Mouse (Mus musculus): ENCODE measurements around the gene 2310030G06Rik. TPM values are rescaled to one million over a fixed set of nuclear protein-coding genes. Genes with fewer than 3 reads are reported as not detected.

Gene 2310030G06Rik
- total RNA-seq, 1 experiment, result 2.2 TPM

DNA sequence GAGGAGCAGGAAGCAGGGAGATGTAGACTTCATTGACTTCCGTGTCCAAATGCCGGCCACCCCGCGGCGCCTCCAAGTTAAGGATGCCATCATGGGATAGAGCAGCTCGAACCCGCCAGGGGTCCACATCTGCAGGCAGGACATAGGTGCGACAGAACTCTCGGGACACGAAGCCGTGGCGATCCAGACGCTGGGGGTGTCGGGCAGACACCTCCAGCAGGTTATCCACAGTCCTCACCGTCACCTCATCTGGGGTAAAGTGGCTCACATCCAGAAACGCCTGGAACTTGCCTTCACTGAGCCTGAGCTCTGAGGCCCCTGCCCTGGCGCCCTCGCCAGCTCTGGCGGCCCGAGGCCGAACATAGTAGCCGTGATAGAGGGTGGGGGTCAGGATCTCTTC is 5.0 kb upstream of the 2310030G06Rik start, which contains the start of gene Cryab:
Gene Cryab, plus strand, starts transcription at position 3 of the 400 bp plus-strand sequence.
- Histone ChIP-seq H3K4me3 (ENCODE audit: insufficient read depth in 1 of 2, low read depth in 1 of 2, low read length in 2 of 2, poor library complexity in 1 of 2, severe bottlenecking in 1 of 2) (peak within 1 kb of the TSS; percentile 16 to 54), H3K9ac (ENCODE audit: insufficient read depth, low read depth, low read length, poor library complexity, severe bottlenecking) (no peak within 1 kb of the TSS), H3K9me3 (ENCODE audit: control insufficient read depth, insufficient read depth, low read depth, low read length) (no peaks in the 10 kb centered on the region), H3K36me3 (ENCODE audit: control insufficient read depth, insufficient read depth, low read length, poor library complexity, severe bottlenecking) (no peaks in the 10 kb centered on the region), H3K27ac (ENCODE audit: insufficient read depth, low read depth, low read length, poor library complexity, severe bottlenecking) (no peak within 1 kb of the TSS), H3K4me1 (ENCODE audit: control insufficient read depth in 2 of 2, insufficient read depth in 2 of 2, low read length in 2 of 2, poor library complexity in 1 of 2) (peaks cover 7 to 12% of the 10 kb centered on the region in 2 experiments; a peak in 3 of 4 replicates)
- in situ Hi-C loops (cut with MboI; ENCODE audit: low sequenced_read_pairs in 2 of 2, unreplicated experiment in 2 of 2), result no loop called here
- TF ChIP-seq ZNF384 (IDR thresholded peaks at IDR 0.05; ENCODE audit: low read depth, low read length), result no peak
- no peak for TF ChIP-seq HCFC1 (IDR thresholded peaks at IDR 0.05; ENCODE audit: borderline replicate concordance, insufficient read depth, low read length)
- no peak for TF ChIP-seq CHD2 (IDR thresholded peaks at IDR 0.05; ENCODE audit: low read depth, low read length)
- TF ChIP-seq ZC3H11A (IDR thresholded peaks at IDR 0.05; ENCODE audit: borderline replicate concordance, low read depth, low read length), result no peak
- no peak for TF ChIP-seq MAFK (IDR thresholded peaks at IDR 0.05; ENCODE audit: insufficient read depth, low read depth, low read length)
- no peak for DNase-seq (ENCODE audit: low read depth, low spot score)

DNA sequence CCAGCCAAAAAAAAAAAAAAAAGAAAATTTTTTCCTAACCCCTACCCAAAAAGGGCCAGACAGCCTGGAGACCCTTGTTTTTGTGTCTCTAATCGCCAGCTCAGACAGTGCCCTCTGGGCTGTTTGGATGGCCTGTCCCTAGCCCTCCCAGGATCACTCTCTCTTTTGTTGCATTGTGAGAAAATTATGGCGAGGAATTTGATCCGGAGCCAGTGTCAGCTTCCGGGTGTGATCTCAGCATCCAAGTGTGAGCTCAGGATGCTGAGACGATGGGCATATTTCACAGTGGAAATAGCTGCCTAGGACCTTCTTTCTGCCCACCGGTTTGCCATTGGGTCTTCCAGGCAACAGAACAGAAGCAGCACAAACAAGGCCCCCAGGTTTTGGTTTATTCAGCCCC is 4.4 kb upstream of the 2310030G06Rik start:
- in situ Hi-C loops (cut with MboI; ENCODE audit: low sequenced_read_pairs in 2 of 2, unreplicated experiment in 2 of 2), result no loop called here
- TF ChIP-seq HCFC1 (IDR thresholded peaks at IDR 0.05; ENCODE audit: borderline replicate concordance, insufficient read depth, low read length) (no peak), MAFK (IDR thresholded peaks at IDR 0.05; ENCODE audit: insufficient read depth, low read depth, low read length) (no peak), CHD2 (IDR thresholded peaks at IDR 0.05; ENCODE audit: low read depth, low read length) (no peak), ZNF384 (IDR thresholded peaks at IDR 0.05; ENCODE audit: low read depth, low read length) (no peak), ZC3H11A (IDR thresholded peaks at IDR 0.05; ENCODE audit: borderline replicate concordance, low read depth, low read length) (no peak)
- Histone ChIP-seq H3K9me3 (ENCODE audit: control insufficient read depth, insufficient read depth, low read depth, low read length) (no peaks in the 10 kb centered on the region), H3K27ac (ENCODE audit: insufficient read depth, low read depth, low read length, poor library complexity, severe bottlenecking) (no peak overlapping the region), H3K4me3 (ENCODE audit: insufficient read depth in 1 of 2, low read depth in 1 of 2, low read length in 2 of 2, poor library complexity in 1 of 2, severe bottlenecking in 1 of 2) (peak overlapping the region in 1 of 2 experiments; percentile 50; a peak in 1 of 4 replicates), H3K36me3 (ENCODE audit: control insufficient read depth, insufficient read depth, low read length, poor library complexity, severe bottlenecking) (no peaks in the 10 kb centered on the region), H3K4me1 (ENCODE audit: control insufficient read depth in 2 of 2, insufficient read depth in 2 of 2, low read length in 2 of 2, poor library complexity in 1 of 2) (peaks cover 7 to 12% of the 10 kb centered on the region in 2 experiments; a peak in 3 of 4 replicates), H3K9ac (ENCODE audit: insufficient read depth, low read depth, low read length, poor library complexity, severe bottlenecking) (no peak overlapping the region)
- DNase-seq (ENCODE audit: low read depth, low spot score), result no peak

DNA sequence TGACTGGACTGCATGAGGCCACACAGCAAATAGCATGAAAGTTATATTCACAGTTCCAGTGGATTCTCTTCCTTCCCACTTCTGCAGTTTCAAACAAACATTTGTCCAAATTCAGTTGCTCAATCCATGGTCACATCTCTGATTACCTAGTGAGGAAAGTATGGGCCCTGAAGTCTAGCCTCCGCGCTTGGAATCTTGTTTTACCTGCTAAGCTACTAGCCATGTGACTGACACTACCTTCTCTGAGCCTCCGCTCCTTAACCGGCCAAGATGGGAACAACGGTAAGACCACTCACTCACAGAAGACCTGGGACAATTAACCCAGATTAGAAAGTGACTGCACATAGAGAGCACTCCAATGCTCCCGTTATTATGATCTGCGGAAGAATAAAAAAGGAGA is 530 bp downstream of the 2310030G06Rik start:
- Histone ChIP-seq H3K4me3 (ENCODE audit: insufficient read depth in 1 of 2, low read depth in 1 of 2, low read length in 2 of 2, poor library complexity in 1 of 2, severe bottlenecking in 1 of 2) (peak overlapping the region; percentile 67 to 69), H3K36me3 (ENCODE audit: control insufficient read depth, insufficient read depth, low read length, poor library complexity, severe bottlenecking) (no peaks in the 10 kb centered on the region), H3K27ac (ENCODE audit: insufficient read depth, low read depth, low read length, poor library complexity, severe bottlenecking) (no peak overlapping the region), H3K4me1 (ENCODE audit: control insufficient read depth in 2 of 2, insufficient read depth in 2 of 2, low read length in 2 of 2, poor library complexity in 1 of 2) (peaks cover 4 to 8% of the 10 kb centered on the region in 2 experiments; a peak in 2 of 4 replicates), H3K9me3 (ENCODE audit: control insufficient read depth, insufficient read depth, low read depth, low read length) (no peaks in the 10 kb centered on the region), H3K9ac (ENCODE audit: insufficient read depth, low read depth, low read length, poor library complexity, severe bottlenecking) (peak overlapping the region; percentile 41; the same call in 1 of the 2 replicates)
- no peak for TF ChIP-seq ZC3H11A (IDR thresholded peaks at IDR 0.05; ENCODE audit: borderline replicate concordance, low read depth, low read length)
- TF ChIP-seq CHD2 (IDR thresholded peaks at IDR 0.05; ENCODE audit: low read depth, low read length), result no peak
- no peak for TF ChIP-seq HCFC1 (IDR thresholded peaks at IDR 0.05; ENCODE audit: borderline replicate concordance, insufficient read depth, low read length)
- TF ChIP-seq MAFK (IDR thresholded peaks at IDR 0.05; ENCODE audit: insufficient read depth, low read depth, low read length), result no peak
- no peak for TF ChIP-seq ZNF384 (IDR thresholded peaks at IDR 0.05; ENCODE audit: low read depth, low read length)
- in situ Hi-C loops (cut with MboI; ENCODE audit: low sequenced_read_pairs in 2 of 2, unreplicated experiment in 2 of 2), result no loop called here
- no peak for DNase-seq (ENCODE audit: low read depth, low spot score)

DNA sequence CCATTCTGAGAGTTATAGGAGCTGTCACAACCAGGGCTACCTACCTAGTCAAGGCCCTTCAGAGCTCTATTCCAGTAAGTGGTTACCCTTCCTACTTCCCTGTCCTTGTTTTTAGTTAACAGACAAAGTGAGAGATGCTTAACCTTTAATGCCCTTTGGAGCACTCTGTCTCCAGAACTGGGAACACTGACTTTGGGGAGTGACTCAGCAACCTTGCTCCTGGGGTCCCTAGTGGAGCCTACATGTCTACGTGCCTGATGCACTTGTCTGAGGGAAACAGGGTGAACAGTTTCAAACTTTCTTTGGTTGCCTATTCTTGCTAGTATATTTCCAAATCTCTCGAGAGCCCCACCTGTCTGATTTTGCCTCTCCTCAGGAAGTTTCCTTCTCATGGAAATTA is 3.6 kb downstream of the 2310030G06Rik start:
- H3K27ac ChIP-seq (ENCODE audit: insufficient read depth, low read depth, low read length, poor library complexity, severe bottlenecking), result no peak overlapping the region
- in situ Hi-C loops (cut with MboI; ENCODE audit: low sequenced_read_pairs in 2 of 2, unreplicated experiment in 2 of 2), result no loop called here
- TF ChIP-seq CHD2 (IDR thresholded peaks at IDR 0.05; ENCODE audit: low read depth, low read length) (no peak), MAFK (IDR thresholded peaks at IDR 0.05; ENCODE audit: insufficient read depth, low read depth, low read length) (peak; percentile 36; the same call in 1 of the 2 replicates)

DNA sequence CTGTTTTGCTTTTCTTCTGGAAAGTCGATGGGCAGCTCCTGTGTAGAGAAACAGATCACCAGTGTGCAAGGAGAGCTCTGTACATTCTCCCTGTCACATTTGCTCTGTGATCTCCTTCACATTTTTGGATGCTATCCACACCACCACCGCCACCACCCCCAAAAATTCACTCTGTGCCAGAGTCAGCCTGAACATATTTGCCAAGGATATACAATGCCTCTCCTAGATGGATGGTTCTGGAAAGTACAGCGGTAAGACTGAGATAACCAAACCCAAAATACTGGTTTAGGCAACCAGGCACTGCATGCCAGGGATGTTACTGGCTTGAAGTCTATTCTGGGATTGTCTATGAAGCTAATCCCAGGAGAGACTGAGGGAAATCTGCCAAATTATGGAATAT is 4.1 kb downstream of the 2310030G06Rik start:
- Histone ChIP-seq H3K4me3 (ENCODE audit: insufficient read depth in 1 of 2, low read depth in 1 of 2, low read length in 2 of 2, poor library complexity in 1 of 2, severe bottlenecking in 1 of 2) (no peak overlapping the region), H3K27ac (ENCODE audit: insufficient read depth, low read depth, low read length, poor library complexity, severe bottlenecking) (no peak overlapping the region), H3K9ac (ENCODE audit: insufficient read depth, low read depth, low read length, poor library complexity, severe bottlenecking) (no peak overlapping the region), H3K9me3 (ENCODE audit: control insufficient read depth, insufficient read depth, low read depth, low read length) (no peaks in the 10 kb centered on the region), H3K4me1 (ENCODE audit: control insufficient read depth in 2 of 2, insufficient read depth in 2 of 2, low read length in 2 of 2, poor library complexity in 1 of 2) (peaks cover 4 to 13% of the 10 kb centered on the region in 2 experiments; a peak in 3 of 4 replicates), H3K36me3 (ENCODE audit: control insufficient read depth, insufficient read depth, low read length, poor library complexity, severe bottlenecking) (peaks cover 2% of the 10 kb centered on the region; the same call in 1 of the 2 replicates)
- TF ChIP-seq ZC3H11A (IDR thresholded peaks at IDR 0.05; ENCODE audit: borderline replicate concordance, low read depth, low read length) (no peak), HCFC1 (IDR thresholded peaks at IDR 0.05; ENCODE audit: borderline replicate concordance, insufficient read depth, low read length) (no peak), MAFK (IDR thresholded peaks at IDR 0.05; ENCODE audit: insufficient read depth, low read depth, low read length) (no peak), ZNF384 (IDR thresholded peaks at IDR 0.05; ENCODE audit: low read depth, low read length) (no peak), CHD2 (IDR thresholded peaks at IDR 0.05; ENCODE audit: low read depth, low read length) (no peak)
- in situ Hi-C loops (cut with MboI; ENCODE audit: low sequenced_read_pairs in 2 of 2, unreplicated experiment in 2 of 2), result no loop called here
- no peak for DNase-seq (ENCODE audit: low read depth, low spot score)

More for the DNA sequence above, 3.6 kb downstream of the 2310030G06Rik start:
- H3K9ac ChIP-seq (ENCODE audit: insufficient read depth, low read depth, low read length, poor library complexity, severe bottlenecking), result no peak overlapping the region
- H3K4me1 ChIP-seq (ENCODE audit: control insufficient read depth in 2 of 2, insufficient read depth in 2 of 2, low read length in 2 of 2, poor library complexity in 1 of 2), result peaks cover 4 to 13% of the 10 kb centered on the region in 2 experiments; a peak in 3 of 4 replicates
- no peak for DNase-seq (ENCODE audit: low read depth, low spot score)
- H3K9me3 ChIP-seq (ENCODE audit: control insufficient read depth, insufficient read depth, low read depth, low read length), result no peaks in the 10 kb centered on the region
- H3K36me3 ChIP-seq (ENCODE audit: control insufficient read depth, insufficient read depth, low read length, poor library complexity, severe bottlenecking), result peaks cover 2% of the 10 kb centered on the region; the same call in 1 of the 2 replicates
- H3K4me3 ChIP-seq (ENCODE audit: insufficient read depth in 1 of 2, low read depth in 1 of 2, low read length in 2 of 2, poor library complexity in 1 of 2, severe bottlenecking in 1 of 2), result no peak overlapping the region

Data from ES-E14 (cell line).